19 mouse cellular contexts compared by ENCODE assay signal in the genomic region with DNA sequence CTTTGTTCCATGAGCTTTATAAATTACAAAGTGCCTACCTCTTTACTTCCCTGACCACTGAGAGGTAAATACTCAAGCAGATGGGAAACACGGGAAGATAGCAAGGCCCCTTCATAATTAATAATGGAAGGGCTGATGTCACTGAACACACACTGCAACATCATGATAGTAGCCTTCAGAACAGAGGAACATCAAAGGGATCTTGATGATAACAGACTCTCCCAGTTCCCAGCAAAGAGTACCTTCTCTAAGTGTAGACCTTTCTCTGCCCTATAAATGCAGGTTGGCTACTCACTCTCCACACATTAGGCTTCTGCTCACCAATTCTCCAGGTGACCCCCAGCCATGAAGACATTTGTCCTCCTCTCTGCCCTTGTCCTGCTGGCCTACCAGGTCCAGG. TPM values are rescaled to one million over a fixed set of nuclear protein-coding genes. Genes with fewer than 3 reads are reported as not detected.
"Had no signal": no experiment of that assay in that cellular context is flagged by ENCODE, and none has a peak within 500 bp of the region (broad histone marks: within the 10 kb centered on the region; RNA-seq: fewer than 3 reads in every experiment).

Gene Defa36 (plus strand): TSS at position 301 of the 400 bp plus-strand sequence.

RNA-seq across cellular contexts. Expression of gene Defa36, which starts in this region (rescaled TPM):
- polyA plus RNA-seq: cortical plate, adult 2 months; embryonic facial prominence, embryonic 10.5 days; embryonic facial prominence, embryonic 11.5 days; embryonic facial prominence, embryonic 12.5 days; embryonic facial prominence, embryonic 13.5 days; embryonic facial prominence, embryonic 14.5 days; embryonic facial prominence, embryonic 15.5 days; erythroblast, embryonic 14.5 days; forebrain, embryonic 10.5 days; forebrain, embryonic 11.5 days; forebrain, embryonic 12.5 days; forebrain, embryonic 13.5 days; forebrain, embryonic 14.5 days; forebrain, embryonic 15.5 days; forebrain, embryonic 16.5 days; forebrain, postnatal 0 days; frontal cortex, adult 2 months; gonadal fat pad, adult 2 months; heart, adult 2 months had no signal
